Mouse (Mus musculus): ENCODE measurements around the gene Lrp4.

Lrp4 gene

DNA sequence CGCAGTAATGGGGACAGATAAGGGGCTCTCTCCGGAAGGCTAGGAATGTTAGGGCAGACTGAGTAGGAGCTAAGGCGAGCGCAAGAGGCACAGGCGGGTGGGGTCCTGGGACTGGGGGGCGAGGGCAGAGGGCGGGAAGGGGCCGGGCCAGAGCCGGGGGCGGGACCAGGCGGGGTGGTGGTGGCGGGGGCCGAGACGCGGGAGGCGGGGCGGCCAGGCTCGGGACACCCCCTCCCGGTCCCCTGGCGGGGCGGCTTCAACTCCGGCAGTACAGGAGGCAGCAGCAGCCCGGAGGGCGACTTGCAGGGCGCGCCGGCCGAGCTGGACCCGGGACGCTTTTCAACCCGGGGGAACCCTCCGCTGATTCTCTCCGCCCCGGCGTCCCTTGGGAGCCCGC lies at the start of gene Lrp4:
Gene Lrp4 (plus strand): TSS at position 253 of the 397 bp plus-strand sequence.
- peak; percentile 28 for DNase-seq (ENCODE audit: low read depth)

DNA sequence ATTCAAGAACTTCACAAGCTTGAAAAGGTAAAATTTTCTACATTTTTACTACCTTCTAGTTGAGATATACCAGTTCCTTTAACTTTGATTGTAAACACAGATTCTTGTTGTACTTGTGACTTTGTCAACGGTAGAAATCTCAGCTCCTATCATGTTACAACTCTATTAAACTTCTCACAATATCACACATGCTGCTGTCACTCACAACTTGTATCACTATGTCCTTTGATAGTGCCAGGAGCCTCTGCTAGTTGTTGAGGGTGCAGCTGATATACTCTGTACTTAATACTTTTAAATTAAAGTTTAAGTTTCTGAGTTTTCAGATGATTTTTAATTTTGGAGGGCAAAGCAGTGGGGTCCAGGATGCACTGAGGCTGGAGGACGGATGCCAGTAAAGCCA lies 49.3 kb upstream of the Lrp4 start:
- DNase-seq (ENCODE audit: low read depth), result no peak

DNA sequence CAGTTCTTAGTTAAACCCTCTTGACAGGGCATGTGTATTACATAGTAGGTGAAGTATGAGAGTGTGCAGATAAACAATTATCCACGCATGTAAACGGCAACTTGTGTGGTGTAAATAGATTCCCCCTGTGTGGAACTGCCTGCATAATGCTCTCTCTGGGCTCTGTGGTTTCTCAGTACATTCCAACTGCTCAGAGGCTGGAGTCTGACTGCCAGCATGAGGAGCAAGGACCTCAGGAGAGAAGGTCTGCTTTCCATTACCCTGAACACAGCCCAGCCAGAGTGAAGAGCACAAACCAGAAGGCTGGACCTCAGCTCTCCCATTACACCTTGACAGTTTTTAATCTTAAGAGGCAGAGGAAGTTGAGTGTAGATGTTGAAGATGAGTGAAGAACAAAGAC lies 45.8 kb upstream of the Lrp4 start:
- DNase-seq (ENCODE audit: low read depth), result no peak

DNA sequence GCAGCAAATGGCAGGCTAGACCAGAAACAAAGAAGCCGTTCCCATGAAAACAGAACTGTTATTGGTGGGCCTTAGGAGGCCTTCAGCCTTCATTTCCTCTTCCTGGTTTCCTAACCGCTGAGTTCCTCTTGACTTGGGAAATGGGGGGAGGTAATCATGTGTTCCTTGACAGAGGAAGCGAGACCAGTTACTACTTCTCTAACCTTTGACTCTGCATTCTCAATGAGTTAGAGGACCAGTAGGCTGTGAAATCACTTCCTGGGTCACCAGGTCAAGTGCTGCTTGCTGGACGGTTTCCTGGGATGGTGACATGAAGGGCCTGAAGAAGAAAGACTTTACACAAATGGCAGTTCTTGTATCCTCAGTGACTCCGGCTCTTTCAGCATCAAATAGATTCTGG lies 45.0 kb upstream of the Lrp4 start:
- no peak for DNase-seq (ENCODE audit: low read depth)

DNA sequence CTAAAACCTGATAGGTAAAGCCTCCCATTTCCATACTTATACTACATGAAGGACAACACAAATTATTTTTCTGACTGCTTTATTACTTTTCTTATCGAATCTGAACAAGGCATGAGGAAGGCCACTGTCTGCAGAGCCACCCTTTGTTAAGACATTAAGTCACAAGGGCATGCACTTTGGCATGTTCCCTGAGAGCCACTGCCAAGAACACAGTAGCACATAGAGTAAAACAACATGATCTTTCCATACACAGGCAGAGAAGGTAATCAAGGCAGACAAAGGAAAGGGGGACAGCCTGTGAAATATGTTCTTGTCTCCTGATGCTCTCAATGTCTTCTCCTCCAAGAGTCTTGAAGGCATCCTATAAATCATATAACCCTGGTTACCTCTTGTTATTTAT lies 43.5 kb upstream of the Lrp4 start:
- DNase-seq (ENCODE audit: low read depth), result no peak

DNA sequence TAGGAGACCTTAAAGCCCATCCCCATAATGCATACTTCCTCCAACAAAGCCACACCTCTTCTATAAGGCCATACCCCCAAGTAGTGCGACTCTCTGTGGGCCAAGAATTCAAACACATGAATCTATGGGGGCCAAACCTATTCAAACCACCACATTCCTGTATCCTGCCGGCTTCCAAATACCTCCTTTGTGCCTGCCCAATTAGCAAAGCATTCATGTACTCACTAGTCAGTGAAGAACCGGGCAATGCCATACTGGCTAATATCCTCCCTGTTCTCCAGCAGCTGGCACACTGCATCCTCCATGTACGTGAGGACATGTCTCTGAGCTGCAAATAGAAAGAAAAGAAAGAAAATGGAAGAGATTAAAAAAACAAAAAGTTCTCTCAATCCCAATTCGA lies 35.7 kb upstream of the Lrp4 start:
- DNase-seq (ENCODE audit: low read depth), result no peak

DNA sequence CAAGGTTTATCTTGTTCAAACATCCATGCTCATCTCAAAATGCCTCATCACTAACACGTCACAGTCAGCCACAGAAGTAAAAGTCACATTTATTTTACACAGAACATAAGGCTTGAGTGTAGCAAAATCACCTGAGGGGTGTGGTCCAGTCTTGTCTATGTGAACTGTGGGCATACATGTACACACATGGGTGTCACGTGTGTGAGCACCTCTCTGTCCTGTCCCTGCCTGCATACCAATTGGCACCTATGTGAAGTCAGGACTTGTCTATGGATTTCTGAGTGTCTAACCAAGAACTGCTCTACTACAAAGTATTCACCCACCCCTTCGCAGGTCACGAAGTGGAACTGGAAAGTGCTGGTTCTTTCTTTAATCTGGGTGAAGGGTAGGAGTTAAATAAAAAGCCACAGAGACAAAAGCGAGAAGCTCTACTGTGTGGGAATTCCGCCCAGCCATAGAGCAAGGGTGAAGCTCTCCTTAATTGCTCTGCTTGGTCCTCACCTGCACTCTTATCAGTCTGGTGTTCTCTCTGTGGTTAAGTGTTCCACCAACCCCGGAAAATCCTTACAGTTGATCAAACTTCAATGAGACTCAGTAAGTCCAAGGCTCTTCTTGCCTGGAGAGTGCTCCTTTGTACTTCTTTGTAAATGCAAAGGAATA lies 33.1 kb upstream of the Lrp4 start:
- no peak for DNase-seq (ENCODE audit: low read depth)

DNA sequence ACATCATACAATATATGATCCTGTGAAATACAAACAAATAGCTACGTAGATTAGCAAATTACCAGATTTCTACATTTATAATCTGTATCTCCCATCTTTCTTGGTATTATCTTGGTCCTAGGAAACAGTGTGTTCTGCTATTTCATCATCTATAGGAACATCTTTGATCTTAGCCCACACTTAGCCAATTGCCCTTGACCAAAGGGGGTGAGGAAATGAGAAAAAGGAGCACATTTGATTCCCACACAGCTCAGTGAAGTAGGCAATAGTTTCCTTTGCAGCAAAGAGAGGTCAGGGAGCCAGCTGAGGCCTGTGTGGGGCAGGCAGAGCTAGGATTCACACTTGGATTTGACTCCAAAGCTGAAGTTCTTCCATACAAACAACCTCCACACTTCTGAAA lies 31.0 kb upstream of the Lrp4 start:
- DNase-seq (ENCODE audit: low read depth), result no peak

DNA sequence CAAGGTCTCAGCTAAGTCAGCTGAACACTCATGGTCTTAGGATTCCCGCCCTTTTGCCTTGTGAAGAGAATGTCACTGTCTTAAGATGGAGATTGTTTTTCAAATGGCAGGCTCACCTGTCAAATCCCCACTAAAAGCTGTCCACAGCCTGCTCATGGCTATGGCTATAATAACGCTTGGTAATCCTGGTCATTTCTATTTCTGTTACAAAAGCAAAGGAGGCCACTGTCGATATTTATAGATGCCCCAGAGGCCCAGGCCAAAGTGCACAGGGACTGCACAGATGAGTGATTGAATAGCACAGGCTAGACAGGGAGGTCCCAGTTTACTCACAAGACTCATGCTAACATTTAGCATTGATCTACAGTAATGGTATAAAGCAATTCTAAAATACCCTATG lies 28.2 kb upstream of the Lrp4 start:
- DNase-seq (ENCODE audit: low read depth), result no peak

DNA sequence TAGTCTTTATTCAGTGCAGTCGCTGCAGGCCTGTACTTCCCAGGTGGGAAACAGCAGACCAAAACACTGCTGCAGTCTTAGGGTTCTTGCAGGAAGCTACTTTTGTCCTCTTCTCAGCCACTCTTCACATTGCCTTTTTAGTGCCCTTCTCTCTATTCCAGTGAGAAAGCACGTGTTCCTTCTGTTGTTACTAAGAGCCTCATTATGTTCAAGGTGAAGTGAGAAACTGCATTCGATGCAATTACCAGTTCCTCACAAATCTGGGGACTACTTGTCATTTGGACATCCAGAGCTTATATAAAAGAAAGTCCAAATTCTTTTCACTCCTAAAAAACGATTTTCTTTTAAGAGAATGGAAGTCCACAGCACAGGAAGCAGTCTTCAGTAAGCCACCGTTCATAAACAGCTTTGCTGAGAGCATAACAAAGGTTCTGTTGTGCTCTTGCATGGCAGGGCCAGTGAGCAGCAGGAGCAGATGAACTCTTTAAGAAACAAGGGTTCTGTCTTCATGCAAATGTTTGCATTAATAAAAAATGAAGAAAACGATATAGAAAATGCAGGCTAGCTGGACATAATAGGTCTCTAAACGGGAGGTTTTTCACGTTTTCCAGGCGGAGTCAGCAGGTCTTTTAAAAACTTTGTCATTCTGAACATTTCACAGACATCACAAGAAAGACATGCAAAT lies 27.3 kb upstream of the Lrp4 start:
- DNase-seq (ENCODE audit: low read depth), result no peak

DNA sequence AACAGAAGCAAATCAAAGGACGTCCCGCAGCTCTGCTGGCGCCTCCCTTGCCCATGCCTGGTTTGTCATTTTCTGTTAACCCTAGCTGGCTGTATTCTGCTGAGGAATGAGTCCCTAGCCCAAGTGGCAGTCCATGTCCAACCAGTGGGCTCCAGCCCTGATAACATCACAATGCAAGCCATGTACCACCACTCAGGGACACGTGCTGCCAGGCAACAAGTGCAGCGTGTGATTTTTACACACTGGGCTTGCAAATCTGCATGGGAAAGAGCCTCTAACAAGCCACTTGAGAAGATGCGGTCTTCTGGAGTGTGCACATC lies 26.8 kb upstream of the Lrp4 start:
- DNase-seq (ENCODE audit: low read depth), result no peak

DNA sequence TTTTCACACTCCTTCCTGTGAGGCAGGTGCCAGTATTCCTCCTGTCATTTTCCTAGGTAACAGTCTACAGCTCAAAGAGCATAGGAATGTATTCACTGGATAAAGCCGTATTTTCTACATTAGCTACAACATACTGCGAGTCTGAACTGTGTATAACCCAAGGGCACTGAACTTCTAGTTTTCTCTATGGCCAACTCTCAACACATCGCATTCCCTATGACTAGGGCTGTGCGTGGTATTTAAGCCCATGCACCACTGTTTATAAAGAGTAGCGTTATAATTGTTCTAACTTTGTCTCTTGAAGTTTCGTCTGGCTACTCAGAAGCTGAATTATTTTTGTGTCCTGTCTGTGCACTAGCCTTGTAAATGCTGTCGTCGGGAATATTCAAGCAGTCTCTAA lies 20.6 kb upstream of the Lrp4 start:
- no peak for DNase-seq (ENCODE audit: low read depth)

DNA sequence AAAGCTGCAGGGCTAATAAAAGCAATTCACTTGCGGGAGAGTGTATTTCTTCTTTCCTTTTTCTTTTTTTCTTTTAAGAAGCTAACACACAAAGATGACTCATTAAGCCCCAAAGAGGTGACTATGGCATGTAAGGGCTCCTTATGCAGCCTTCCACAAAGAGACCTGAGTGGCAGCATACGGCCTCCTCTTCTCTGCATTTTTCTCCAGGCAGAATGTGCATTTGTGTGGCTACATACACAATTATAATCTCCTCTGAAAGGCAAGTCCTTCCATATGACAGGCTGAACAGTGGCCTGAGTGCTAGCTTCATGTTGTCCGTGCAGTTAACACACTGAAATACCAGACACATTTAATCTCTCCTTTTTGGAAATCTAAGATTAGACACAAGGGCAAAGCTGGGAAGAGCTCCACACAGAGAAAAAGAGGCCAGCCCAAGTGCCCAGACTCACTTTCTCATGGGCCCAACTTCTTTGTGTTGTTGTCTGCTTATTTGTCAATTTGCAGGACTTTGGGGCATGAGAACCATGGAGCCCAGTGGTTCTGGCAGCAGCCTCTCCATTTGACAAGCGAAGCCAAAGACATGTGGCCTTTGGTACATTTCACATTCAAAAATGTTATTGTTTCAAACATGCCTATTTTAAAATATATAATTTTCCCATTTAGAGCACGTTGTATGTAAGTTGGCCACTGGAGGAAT lies 20.0 kb upstream of the Lrp4 start:
- no peak for DNase-seq (ENCODE audit: low read depth)

DNA sequence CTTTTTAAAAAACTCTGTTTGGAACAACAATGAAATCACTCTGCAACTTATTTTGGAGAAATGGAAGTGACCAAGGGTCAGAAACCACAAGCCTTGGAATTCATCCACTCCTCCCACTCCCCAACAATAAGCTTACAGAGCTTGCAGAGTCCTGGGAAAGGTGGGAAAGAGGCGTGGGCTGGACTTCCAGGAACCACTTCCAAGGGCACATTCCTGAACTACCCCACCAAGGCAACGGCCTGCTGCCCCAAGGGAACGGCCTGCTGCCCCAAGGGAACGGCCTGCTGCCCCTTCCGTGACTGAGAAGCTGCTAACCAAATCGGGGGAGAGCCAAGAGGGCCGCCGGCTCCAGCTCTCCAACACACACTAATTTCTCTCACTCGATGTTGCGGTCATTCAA lies 18.0 kb upstream of the Lrp4 start:
- no peak for DNase-seq (ENCODE audit: low read depth)

DNA sequence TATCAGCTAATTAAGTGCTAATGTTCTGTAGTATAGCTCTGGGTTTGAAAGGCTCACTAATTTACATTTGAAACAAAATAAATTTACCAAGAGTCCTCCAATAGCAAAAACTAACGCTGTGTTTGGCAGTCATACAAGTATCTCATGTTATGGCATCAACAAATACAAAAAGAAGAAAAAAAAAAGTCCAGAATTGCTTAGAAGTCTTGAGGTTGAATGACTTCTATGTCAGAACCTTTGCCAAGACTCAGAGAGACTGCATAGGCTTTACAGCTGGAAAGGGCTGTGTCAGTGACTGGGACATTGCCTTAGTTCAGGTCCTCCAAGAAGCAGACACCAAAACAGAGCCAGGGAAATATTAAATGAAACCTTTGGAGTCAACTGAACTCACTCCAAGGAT lies 17.4 kb upstream of the Lrp4 start:
- no peak for DNase-seq (ENCODE audit: low read depth)

DNA sequence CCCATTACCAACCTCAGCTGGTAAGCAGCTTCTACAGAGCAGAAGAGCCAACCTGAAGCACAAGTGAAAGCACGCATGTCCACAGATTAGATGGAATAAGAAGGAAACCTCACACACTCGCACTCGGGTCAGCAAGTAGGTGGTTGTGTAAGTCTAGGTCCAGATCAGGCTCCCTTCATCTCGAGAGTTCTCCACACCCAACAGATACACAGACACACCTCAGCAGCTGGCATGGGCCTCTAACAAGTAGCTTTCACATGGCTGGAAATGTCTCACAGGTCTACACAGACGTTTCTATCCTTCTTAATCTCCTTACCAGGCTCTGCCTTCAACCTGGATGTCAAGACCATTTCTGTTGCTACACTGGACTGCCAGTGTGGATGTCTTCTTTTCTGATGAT lies 16.6 kb upstream of the Lrp4 start:
- DNase-seq (ENCODE audit: low read depth), result no peak

DNA sequence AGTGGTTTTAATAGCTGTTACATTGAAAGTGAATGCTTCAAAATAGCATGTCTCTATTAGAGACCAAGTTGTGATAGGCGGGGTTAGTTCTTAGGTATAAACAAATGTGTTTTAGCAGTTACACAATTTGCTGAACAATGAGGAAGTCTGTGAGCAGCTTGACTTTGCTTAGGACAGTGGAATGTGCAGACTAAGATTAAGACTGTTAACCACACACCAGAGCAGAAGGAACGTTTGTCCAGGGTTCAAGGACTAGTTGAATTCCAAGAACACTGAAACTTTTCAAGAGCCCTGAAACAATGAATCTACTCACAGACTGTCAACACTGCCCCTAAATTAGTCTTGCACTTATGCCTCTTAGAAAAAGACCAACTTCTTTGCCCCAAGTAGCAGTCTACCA lies 15.6 kb upstream of the Lrp4 start:
- no peak for DNase-seq (ENCODE audit: low read depth)

DNA sequence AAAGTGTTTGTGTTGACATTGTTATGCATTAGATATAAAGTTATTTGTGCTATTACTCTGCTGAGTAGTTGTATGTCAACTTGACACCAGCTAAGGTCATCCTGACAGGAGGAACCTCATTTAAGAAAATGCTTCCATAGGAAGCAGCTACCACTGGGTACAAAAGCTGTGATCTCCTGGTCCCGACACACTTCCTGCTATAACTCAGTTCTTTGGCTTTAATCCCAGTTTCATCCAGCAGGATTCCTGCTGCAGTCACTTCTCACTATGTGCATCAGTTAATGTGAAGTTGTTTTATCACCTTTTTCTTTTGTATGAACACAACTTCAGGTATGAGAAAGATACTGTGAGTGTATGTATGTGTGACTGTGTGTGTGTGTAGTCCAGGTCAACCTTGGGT lies 15.1 kb upstream of the Lrp4 start:
- DNase-seq (ENCODE audit: low read depth), result no peak

DNA sequence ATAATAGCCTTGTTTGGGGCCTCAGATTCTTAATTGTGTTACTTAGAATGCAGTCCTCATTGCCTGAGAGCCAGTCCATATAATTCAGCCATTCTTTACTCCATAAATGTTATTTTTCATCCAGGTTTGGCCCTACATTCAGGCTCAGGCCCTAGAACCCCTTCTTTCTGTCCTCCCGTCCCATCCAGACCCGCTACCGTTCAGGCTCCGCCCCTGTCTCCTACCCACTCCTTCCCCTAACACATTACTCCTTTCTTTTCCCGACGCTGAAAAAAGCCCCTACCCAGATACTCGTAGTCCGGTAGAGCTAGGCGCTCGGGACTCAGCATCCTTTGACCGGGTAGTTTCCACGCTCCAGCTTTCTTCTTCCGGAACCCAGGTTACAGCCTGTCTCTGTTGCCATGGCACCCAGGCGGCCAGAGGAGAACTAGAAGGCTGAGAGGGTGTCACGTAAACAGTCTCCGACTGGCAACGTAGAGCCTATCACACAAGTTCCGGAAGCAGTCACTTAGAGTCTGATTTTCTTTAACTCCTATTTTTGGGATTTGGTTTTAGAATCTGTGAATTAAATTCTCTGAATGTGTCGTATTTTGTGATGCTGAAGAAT lies 12.9 kb upstream of the Lrp4 start, which contains the start of gene 1110051M20Rik:
Gene 1110051M20Rik (minus strand): TSS at position 419 of the 607 bp plus-strand sequence.
- peak; percentile 96 for DNase-seq (ENCODE audit: low read depth)

DNA sequence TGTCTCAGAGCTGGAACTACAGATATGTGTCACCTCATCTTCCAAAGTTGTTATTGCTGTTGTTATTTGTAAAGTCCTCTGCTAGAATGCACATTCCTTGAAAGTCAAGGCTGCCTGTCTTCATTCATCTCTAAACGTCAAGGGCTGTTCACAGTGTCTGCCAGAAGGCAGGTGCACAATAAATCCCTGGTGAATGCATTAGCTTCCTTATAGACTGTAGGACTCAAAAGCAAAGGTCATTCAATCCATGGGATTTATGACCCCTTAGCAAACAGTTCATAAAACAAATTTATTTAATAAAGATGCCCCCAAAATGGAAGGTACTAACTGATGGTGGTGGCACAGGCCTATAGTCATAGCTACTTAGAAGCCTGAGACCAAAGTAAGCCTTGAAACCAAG lies 7.6 kb upstream of the Lrp4 start:
- DNase-seq (ENCODE audit: low read depth), result no peak

DNA sequence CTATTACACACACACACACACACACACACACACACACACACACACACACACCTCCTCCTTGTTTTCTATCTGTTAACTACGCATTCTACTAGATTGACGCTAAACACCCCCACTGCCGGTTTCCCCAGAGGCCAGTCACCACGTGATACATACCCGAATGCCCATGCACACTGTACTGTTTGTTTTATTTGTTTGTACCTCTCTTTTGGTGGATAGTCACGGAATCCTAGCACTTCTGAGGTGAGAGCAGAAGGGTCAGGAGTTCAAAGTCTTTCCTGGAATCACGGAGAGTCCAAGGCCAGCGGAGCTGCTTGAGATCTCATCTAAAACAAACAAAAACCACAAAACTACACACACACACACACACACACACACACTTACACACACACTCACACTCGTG lies 7.0 kb upstream of the Lrp4 start:
- no peak for DNase-seq (ENCODE audit: low read depth)

DNA sequence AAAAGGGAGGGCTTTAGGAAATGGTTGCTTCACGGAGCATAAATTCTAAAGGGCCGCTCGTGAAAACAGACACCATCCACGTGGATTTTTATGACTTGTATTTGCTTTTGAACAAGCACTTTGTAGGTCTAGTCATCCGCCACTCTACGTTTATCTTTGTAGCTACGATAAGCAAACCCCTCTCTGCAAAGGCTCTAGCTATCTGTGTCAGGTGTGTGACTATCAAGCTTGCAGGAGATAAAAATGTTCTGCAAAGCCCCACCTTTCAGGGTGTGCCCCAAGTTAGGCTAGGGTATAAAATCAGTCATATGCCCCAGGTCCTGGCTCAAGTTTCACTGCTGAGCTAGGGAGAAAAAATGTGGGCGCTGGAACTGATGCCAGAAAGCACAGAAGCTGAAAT lies 4.7 kb upstream of the Lrp4 start:
- DNase-seq (ENCODE audit: low read depth), result no peak
